Mouse (Mus musculus): Measurements from ENCODE around the gene Cuzd1.

DNA sequence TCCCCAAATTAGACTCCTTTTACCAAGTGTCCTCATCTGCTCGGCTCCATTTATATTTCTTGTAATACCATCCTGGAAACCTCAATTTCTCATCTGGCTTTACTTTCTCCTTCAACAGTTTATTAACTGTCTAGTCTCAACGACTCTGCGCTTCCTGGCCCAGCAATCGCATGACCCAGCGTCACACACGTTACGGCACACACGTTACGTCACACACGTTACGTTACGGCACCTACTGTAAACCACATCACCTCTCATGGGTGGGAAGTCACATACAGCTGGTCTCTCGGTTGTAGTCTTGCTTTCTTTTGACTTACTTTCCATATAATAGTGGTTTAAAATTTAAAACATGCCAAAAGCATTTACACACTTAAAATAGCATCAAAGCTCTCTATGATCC is 34.0 kb upstream of the Cuzd1 start:
- no peak for TF ChIP-seq POLR2A (IDR thresholded peaks at IDR 0.05; ENCODE audit: control insufficient read depth, extremely low read depth, insufficient read depth, low read length, poor library complexity)
- TF ChIP-seq CTCF (IDR thresholded peaks at IDR 0.05; ENCODE audit: borderline replicate concordance, control insufficient read depth, extremely low read depth, insufficient read depth, low read length, poor library complexity): no peak

Data from thymus, adult 2 months (tissue).